Mouse (Mus musculus) c-Kit-positive CD71-negative TER-119-negative erythroid progenitor cells, embryonic 14.5 days (primary cell): ENCODE results near the gene Ifngr2.
"Not testable (repeated sequence)": the region's sequence is repeated elsewhere in the genome, so short reads cannot be mapped to it uniquely, and the experiment has no call there.

ENCODE experiments used
- DNase-seq: peaks from one replicate; pipeline ENCODE4 v3.0.0-alpha.2; 2013; ENCODE audit warnings: low read depth

Ifngr2 gene

DNA sequence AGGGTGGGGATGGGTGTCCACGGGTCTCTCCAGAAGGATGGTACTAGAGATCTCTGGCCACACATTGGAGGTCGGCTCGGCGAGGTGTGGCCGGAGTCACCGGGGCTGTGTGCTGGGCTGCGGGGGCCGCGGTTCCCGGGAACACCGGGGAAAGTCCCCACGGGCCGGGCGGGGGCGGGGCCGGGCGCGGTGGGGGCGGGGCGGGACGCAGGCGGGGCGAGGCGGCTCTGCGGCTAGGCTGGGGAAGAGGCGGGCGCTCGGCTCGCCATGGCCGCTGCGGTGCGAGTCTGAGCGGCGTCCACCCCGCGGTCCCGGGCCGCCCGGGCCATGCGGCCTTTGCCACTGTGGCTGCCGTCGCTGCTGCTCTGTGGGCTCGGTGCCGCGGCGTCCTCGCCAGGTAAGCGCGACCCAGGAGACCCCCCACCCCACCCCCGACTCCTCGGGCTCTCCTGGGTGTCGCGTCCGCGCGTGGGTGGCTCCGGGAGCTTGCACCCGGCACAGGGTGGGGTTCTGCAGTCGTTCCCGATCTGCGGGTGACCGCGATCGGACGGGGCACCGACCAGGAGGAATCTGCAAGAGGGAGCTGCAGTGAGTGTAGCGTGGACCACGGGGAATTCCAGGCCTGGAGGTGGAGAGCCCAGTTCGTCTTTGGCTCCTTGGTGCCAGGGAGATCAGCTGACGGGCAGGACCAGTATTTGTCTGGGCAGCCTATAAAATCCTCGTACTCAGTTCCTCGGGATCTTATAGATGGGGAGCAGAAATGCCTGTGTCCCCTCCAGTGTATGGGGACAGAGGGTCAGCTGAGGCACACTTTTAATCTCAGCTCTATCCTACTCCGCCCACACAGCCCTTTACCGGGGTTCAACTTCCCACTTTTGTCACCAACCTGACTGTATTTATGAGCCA, at the start of gene Ifngr2:
Gene Ifngr2, plus strand, starts transcription at position 237 of the 906 bp plus-strand sequence.
- no peak for DNase-seq

DNA sequence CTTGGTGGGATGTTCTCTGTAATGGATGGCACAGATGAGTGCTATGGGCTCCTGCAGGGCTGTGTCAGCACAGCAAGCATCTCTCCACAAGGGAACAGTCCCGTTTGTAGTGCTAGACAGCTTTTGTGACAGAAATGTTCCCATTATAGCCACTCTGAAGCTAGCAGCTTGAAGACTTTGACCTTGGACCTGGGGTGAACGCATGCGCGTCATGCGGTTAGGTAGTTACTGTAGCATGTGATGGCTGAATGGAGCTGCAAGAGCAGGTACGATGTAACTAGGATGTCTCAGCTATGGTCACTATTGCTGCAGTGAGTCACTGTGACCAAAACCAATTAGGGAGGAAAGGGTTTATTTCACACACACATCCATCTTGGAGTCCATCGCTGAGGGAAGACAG, 48.8 kb upstream of the Ifngr2 start:
- no peak for DNase-seq

DNA sequence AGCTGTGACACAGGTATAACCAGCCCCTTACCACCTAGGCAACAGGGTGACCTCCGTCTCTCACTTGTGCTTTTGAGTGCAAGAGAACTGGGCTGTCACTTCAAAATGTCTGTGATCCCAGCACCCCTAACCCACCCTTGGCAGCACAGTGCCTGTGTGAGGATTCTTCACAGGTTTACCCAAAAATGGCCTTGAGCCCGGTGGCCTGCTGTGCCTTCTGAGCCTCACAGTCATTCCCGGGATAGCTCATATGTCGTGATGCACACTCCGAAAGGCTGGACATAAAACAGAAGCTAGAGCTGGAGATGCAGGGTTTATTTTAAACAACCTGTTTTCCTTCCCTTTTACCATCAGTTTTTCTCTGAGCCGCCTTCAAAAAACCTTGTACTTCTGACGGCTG, 42.2 kb upstream of the Ifngr2 start:
- DNase-seq: no peak

DNA sequence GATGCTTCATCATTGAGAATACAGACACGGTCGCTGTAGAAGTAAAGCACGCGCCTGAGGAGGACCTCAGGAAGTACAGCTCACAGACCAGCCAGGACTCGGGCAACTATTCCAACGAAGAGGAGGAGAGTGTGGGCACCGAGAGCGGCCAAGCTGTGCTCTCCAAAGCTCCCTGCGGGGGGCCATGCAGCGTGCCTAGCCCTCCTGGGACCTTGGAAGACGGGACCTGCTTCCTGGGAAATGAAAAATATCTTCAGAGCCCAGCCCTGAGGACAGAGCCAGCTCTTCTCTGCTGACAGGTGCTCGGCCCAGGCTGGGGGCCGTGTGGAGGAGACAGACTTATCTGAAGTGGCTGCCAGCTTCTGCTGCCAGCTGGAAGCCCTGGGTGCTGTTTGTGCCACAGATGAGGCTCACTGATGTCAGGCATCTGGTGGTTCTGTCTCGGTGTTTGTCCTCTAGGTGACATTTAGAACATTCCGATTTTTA, 41.7 kb upstream of the Ifngr2 start:
- DNase-seq: no peak

DNA sequence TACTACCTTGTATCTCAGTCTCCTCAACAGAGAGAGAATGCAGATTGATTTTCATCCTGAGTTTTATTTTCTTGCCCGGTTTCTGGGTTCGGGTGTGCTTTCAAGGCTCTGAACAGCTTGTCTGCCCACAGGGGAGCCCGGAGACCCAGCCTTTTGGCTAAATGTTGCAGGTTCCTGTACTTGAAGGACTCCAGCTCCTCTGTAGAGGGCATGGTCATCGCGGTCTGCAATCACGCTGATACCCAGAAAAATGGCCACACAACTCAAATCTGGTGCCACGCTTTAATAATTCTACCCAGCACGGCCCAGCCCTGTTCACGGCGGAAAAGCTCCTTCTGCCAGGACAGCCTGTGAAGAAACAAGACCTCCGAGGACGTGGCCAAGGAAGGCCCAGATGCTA, 40.5 kb upstream of the Ifngr2 start:
- DNase-seq: no peak

DNA sequence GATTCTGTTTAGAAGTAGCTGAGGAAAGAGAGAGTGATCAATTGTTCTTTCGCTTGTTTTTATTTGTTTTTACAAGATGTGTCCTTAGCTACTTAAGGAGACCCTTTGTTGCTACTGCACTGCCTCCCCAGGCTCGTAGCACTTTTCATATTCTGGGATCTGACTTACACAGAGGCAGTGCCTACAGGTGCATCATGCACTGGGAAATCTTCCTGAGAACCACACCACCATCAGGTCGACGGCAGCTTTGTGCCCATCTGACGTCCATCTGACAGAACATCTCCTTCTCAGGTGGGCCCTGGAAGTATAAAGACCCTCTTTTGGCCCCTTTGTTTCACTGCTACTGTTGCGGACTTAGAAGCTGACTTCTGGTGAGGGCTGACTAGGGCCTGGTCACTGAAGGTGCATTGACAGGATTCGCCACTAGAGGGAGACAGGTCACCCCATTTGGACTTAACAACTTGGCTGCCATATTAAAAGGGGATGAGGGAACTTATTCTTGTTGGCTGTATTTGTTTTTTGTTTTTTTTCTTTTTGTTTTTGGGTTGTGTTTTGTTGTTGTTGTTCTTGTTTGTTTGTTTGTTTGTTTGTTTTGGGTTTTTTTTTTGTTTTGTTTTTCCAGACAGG, 34.6 kb upstream of the Ifngr2 start:
- DNase-seq: peak; percentile 84

DNA sequence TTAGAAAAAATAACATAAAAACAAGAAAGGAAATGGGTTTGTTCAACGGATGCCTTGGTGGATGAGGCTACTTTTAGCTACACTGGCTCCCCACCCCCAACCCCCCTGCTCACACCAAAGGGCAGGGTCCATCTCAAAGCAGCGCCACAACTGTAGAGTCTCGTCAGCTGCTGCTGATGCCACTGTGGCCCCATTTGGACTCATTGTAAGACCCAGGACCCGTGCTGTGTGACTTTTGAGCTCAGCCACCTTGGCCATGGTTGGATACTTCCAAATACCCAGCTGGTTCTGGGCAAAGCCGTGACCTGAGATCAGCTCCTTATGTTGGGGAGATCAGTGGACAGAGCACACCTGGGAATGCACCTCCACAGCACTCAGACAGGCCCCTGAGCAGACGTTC, 33.8 kb upstream of the Ifngr2 start:
- DNase-seq: no peak

DNA sequence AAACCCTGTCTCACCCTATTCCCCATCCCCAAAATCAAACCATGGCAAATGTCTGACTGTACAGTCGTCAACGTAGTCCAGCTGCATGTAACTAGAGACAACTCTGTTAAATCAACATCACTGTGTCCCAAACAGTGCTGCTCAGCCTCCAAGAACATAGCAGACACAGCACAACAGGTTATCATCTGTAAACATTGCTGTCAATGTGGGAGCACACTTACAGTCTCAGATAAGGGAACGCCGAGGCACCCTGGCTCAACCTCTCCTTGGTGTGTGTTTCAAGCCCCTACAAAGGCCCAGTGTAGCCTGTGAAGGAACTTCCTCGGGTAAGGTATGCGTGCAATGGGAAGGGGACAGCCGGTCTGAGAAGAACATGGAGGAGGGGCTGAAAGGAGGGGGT, 29.9 kb upstream of the Ifngr2 start:
- DNase-seq: no peak

DNA sequence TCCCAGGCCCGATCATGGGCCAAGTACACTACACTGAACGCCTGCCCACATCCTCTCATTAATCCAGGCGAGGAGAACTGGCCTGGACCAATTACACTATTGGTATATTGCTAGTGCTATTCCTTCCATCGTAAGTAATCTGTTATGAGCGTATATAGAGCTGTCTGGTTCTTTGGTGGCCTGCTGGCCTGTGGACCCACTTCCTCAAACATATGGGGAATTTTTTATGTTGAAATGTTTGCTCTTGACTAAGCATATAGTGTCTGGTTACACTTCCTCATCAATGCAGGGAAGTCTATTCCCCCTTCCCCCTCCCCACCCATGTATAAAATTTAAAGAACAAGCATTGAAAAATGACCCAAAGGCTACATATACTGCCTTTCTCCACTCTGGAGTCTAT, 24.8 kb upstream of the Ifngr2 start:
- DNase-seq: no peak

DNA sequence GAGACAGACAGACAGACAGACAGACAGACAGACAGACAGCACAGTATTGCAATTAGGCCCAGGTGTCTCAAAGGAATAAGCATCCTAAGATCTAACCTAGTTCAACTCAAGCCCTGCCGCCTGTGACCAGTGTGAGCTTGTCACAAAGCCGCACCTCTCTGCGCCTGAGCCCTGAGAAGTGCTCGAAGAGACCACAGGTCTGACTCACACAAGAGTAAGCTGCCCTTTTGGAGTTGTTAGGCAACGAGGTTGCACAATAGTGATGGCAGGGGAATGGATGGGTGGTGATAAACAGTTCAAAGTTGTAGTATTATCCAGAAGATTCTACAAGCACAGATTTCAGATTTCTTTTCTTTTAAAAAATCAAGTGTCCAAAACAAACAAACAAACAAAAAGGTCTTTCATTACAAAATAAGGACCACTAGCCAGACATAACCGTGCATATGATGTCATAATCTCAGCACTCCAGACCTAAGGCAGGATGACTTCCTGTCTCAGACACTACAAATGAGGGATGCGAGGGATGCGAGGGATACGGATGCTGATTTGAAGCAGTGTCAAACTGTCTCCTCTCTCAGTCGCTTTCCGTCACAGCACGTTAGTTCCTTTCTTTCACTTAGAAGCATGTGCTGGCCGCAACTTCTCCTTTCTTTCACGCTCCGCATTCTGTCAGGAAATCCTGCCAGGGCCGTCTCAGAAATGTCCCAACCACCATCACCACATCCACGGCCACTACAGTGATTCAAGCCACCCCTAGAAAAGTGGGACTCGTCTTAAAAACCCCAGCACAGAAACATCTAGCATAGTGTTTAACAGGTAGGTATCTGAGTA, 24.2 kb upstream of the Ifngr2 start:
- DNase-seq: peak; percentile 70

DNA sequence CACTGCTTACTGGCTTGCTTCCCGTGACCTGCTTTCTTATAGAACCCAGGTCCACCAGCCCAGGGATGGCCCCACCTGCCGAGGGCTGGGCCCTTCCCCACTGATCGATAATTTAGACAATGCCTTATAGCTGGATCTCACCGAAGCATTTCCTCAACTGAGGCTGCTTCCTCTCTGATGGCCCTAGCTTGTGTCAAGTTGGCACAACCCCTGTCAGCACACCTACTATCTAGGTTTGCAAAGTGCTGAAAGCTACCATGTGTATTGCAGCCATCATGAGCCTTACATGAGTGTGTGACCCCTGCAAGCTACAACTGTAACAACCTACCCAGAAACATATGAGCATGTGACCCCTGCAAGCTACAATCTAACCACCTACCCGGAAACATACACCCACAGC, 22.7 kb upstream of the Ifngr2 start:
- no peak for DNase-seq

DNA sequence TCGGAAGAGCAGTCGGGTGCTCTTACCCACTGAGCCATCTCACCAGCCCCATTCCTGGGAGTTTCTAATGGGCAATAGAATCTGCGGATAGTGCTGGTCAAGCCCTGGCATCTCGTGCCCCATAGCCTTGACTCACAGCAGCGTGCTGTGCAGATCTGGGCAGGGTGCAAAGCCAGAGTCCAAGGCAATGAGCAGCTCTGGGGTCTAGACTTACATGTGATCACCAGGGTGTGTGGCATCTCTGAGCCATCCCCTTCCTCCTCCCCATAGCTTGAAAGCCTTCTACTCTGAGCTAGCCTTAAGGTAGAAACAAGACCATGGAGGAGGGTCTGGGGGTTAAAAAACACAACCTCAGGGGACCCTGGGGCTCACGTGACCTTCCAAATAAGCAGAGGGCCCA, 20.6 kb upstream of the Ifngr2 start:
- DNase-seq: no peak

DNA sequence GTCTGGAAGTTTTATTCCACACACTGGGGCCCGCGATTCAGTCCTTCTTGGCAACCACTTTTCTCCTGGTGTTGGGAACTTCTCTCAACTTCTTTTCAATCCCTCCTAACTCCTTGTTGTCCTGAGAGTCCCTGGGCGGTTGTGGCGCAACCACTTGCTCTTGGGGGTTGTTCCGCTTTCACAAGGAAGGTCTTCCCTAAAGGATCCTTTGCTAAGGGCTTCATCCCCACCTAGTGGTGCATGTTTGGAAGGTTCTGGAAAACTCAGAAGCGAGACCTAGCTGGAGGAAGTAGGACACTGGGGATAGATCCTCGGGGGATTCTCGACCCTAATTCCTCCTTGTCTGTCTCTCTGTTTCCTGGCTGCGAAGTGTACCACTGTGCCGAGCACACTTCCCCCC, 19.8 kb upstream of the Ifngr2 start:
- no peak for DNase-seq

DNA sequence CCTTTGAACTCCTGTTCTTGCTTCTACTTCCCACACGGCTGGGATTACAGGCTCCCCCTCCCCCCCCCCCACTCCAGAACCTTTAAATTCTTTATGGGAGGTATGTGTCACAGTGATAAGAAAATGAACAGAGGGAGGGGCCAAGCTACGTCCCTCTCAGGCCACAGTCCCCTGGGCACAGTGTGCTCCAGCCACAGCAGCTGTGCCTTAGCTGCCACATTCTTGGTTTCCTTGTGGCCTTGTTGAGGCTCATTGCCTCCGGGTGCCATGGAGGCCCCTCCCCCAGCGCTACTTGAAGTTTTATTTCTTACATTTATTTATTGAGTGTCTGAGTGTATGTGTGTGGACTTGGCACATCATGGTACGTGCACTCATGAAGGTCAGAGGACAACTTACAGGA, 19.4 kb upstream of the Ifngr2 start:
- DNase-seq: no peak

DNA sequence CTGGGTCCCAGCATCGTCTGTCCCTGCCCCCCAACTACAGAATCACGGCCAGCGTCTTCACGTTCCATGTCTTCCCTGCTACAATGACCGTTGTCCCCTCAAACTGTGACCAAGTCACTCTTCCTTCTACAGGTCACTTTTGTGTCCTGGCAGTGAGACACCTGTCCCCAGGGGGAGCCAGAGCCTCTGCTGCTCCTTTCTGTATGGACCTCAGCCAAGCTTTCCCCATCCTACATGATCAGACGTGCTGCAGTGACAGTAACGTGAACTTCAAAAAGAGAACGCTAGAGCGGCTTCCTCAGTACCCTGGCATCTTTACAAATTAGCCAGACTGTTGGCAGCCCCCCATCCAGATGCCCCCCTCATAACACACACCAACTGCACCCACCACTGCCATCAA, 18.3 kb upstream of the Ifngr2 start:
- DNase-seq: no peak

DNA sequence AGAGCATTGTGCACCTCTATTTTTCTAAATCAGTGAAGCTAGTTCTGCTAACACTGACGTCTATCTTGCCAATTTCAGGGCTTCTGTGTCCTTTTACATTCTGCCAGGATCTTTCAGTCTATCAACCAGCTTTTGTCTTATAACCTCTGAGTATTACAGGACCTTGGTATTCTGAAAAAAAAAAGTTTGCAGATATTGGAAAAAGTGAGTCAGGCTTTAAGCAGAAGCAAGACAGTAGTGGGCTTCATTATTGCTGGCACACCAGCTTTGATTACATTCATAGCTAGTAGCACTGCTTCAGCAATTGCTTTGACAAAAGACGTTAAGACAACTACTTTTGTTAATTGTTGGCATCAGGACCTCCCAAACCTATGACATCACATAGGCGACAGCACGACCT, 16.0 kb upstream of the Ifngr2 start:
- not testable (repeated sequence) for DNase-seq

DNA sequence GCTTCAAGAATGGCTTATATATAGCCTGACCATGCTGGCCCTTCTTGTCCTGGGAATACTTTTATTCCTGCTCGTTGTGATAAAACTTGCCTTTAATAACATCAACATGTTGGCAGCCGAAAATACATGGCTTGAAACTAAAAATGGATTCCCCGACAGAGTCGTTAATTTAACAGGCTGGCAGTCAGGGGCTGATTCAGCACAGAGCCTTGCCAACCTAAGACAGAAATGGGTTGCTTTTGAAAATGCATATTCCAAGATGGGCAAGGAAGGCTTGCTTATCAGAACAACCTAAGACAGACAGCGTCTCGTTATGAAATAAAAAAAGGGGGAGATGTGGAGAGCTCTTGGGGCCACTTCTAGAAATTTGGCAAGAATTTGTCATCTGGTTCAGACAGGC, 15.0 kb upstream of the Ifngr2 start:
- no peak for DNase-seq

DNA sequence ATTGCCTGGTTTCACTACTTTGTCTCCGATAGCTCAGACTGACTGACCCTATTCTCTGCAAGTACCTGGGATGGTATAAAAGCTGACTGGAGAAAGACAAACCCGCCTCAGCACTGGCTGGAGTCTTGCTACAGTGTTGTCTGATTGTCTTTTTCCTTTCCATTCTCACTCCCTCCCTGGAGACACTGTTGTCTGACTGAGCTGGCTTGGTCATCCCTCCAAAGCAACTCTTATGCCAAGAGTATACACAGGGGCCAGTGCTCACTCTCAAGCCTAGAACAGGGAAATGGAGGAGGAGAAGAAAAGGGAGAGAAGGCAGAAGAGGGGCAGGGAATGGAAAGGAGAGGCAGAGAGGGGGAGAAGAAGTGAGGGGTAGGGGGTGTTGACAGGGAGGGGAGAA, 14.4 kb upstream of the Ifngr2 start:
- DNase-seq: no peak

DNA sequence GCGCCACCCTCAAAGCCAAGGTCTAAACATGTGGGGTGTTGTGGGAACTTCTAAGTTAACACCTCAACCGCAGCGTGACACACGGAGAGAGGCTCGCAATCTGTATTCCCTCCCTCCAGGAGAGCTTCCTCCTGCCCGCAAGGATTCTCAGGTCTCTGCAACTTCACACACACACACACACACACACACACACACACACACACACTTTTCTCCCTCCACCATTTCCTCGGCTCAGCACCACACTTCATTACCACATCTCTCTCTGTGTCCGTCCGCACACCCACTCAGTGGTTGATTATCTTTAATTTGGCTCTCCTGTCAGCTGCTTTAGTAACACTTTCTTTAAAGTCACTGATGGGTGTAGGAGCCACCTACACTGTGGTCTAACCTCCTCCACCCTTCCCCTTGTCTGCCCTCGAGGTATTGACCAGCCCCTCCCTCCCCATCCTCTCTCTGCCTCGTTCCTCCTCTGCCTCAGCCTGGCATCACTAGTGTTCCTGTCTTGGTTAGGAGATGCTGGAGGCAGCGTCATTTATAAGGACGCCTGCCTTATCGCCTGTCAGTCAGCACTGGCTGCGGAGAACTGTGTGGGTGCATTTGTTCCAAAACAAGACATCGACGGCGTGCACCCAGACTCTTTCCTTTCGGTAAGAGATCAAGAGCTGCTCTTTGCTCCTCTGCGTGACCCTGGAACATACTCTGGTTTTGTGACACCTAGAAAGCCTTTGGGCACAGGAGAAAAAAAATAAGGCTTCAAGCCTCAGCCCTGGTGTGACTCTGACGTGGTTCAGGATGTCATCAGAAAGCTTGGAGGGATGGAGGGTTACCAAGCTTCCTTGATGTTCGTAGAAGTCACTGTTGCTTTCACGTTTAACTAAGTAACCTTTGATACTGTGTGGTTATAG, 13.5 kb upstream of the Ifngr2 start:
- no peak for DNase-seq

DNA sequence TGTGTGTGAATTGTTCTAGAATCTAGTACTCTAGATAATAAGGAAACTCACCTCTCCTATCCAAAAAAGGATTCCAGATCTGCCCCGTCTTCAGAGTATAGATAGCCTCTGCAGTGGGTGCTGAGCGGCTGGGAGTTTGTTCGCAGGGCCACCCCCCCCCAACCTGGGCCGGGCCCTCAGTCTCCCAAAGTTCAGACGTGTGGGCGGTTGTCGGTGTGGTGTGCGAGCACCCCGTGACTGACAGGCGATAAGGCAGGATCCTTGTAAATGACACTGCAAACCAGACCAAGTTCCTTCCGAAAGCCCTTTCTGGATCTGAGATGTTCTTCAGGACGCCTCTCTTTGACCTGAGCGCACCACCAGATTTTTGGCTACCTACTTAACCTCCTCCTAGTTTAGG, 12.4 kb upstream of the Ifngr2 start:
- DNase-seq: peak; percentile 96

DNA sequence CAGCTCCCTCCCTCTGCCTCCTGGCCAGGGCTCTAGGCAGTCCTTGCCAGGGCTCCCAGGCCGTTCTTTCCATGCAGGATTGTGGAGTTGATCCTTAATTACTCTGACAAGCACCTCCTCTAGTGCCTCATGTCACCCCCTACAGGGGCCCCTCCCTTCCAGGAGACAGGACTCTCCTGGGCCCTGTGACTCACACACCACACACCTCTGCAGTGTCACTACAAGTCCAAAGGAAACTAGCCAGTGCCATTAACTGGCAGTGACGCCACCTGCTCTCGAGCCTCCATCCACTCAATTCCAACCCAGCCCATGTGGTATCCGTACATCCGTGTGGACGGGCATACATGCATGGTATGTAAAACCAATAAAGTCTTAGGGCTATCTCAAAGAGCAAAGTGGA, 12.0 kb upstream of the Ifngr2 start:
- DNase-seq: no peak

DNA sequence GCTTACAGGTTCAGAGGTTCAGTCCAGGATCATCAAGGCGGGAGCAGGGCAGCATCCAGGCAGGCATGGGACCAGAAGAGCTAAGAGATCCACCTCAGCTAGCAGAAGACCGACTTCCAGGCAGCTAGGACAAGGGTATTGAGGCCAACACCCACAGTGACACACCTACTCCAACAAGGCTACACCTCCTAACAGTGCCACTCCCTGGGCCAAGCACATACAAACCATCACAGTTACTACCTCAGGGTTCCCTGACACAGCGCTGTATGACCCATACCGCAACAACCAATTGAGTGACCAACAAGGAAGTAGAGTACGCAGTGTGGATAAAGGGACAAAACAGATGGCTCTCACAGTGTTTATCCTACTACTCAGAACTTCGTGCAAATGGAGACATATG, 10.5 kb upstream of the Ifngr2 start:
- DNase-seq: no peak
